Mouse (Mus musculus) liver, adult 2 months (tissue): ENCODE data around the gene Srpk3.

ENCODE experiments used
- CTCF ChIP-seq: fragments of 200-500 bp; IDR thresholded peaks from 2 replicates; pipeline ENCODE4 v1.5.1; 2011; ENCODE audit warnings: low read depth, low read length, control low read depth
- POLR2A ChIP-seq: fragments of 200-500 bp; IDR thresholded peaks from 2 replicates; pipeline ENCODE4 v1.6.1; 2011; ENCODE audit warnings: low read length, control low read depth; ENCODE audit not compliant: insufficient read depth; ENCODE audit errors: extremely low read depth

DNA sequence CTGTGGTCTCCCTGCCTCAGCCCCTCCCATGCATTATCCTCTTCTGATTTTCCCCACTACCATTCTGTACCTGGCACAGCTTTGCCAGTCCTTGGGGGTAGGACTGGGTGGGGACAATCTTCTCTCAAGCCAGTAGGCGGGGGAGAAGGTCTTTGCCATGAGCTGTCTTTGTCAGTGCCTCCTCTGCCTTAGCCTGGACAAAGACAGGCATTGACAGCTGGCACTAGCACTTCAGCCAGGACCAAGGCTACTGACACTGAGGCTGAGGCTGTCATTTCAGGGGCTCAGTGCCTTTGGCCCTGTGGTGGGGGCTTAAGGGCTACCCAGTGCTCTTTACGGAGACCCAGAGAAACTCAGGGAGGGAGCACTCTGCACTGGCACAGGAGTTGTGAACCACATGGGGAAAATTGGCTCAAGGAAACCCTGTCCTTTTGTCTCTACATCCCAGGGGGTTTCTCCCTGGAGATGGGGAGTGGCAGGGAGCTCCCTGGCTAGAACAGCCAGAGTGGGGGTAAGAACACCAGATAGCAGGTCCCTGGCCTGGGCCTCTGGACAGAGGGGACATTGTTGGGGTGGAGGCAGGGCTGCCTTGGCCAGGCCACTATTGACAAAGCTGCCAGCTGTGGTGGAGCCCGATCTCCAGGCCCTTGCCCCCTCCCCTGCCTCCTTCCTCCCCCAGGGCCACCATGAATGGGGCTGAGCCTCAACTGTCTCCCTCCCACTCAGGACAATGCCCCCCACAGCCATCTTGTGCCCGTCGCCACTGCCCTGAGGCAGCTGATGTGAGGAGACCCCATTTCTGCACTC is 17.7 kb upstream of the Srpk3 start, which contains the start of gene Plxnb3:
- TF ChIP-seq CTCF (no peak), POLR2A (no peak)
